Mouse (Mus musculus): ENCODE measurements around the gene Defb47.

DNA sequence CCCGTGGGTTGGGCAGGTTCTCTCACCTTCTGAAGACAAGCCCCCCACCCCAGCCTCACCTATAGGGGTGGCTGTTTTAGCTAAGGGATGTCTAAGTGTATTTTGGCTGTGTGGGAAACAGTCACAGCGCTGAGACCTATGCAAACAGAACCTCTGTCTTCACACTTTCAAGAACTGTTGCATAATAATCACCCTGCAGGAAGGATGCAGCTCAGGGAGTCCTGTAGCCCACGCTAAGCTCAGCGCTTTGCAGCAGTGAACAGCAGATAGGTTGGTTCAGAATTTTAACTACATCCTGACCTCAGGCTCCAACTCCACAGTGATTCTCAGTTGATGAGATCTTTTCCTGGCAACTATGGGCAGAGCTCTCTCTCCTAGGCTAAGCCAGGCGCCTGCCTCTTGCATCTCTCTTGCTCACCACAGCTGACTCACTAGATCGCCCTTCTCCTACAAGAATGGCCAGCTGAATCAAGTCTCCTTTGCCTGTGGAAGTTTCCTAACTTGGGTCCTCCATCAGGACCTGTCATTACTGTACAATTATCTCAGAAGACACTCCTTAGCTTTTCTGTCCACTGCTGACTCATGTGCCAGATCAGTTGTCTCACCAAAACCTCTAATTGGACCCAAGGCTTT is 22.8 kb downstream of the Defb47 start:
- TF ChIP-seq GATA1 (IDR thresholded peaks at IDR 0.05; ENCODE audit: low read length) (no peak), TAL1 (IDR thresholded peaks at IDR 0.05; ENCODE audit: low read length) (no peak)
